Mouse (Mus musculus) kidney, adult 2 months (tissue): ENCODE measurements around the gene Slc10a7. TPM values are rescaled to one million over a fixed set of nuclear protein-coding genes. Genes with fewer than 3 reads are reported as not detected.
A peak's percentile ranks its signal among the peaks of the same experiment; 100 is the strongest.

Experiments
- DNase-seq: peaks from one replicate; pipeline ENCODE4 v3.0.0; 2021
- H3K27ac ChIP-seq: fragments of 200-500 bp; 2 replicates; pipeline ENCODE4 v1.5.1; 2012; ENCODE audit warnings: low read depth, low read length, control low read depth, inconsistent platforms; ENCODE audit not compliant: insufficient read depth
- H3K27me3 ChIP-seq: fragments of 200-500 bp; replicated peaks from 2 replicates; pipeline ENCODE4 v1.6.1; 2012; ENCODE audit warnings: mild to moderate bottlenecking, moderate library complexity, low read length, inconsistent platforms; ENCODE audit not compliant: control insufficient read depth, insufficient read depth
- H3K36me3 ChIP-seq: fragments of 200-500 bp; 2 replicates; pipeline ENCODE4 v1.6.1; 2012; ENCODE audit warnings: mild to moderate bottlenecking, moderate library complexity, low read length, inconsistent platforms; ENCODE audit not compliant: control insufficient read depth, insufficient read depth
- H3K4me1 ChIP-seq: fragments of 200-500 bp; 2 replicates; pipeline ENCODE4 v1.6.1; 2011; ENCODE audit warnings: low read length; ENCODE audit not compliant: control insufficient read depth, insufficient read depth
- H3K4me3 ChIP-seq: fragments of 200-500 bp; 2 replicates; pipeline ENCODE4 v1.5.1; 2011; ENCODE audit warnings: mild to moderate bottlenecking, low read depth, low read length, control low read depth; ENCODE audit not compliant: insufficient read depth
- CTCF ChIP-seq: fragments of 200-500 bp; conservative IDR thresholded peaks from 2 replicates; pipeline ENCODE4 v1.5.1; 2011; ENCODE audit warnings: low read depth, mild to moderate bottlenecking, control low read depth, low read length, moderate library complexity, mixed read lengths; ENCODE audit not compliant: insufficient read depth, insufficient read length
- POLR2A ChIP-seq: fragments of 200-500 bp; IDR thresholded peaks from one replicate; pipeline ENCODE4 v1.6.1; 2011; ENCODE audit warnings: low read depth, low read length, control low read depth
- WGBS: fragments of 180-500 bp; shearing (Covaris S2); methylation state at CpG from one replicate; pipeline ENCODE4 v1.1.7; 2018; 5-methylcytosine and 5-hydroxymethylcytosine counted together
- polyA plus RNA-seq: library from polyadenylated mRNA; depleted of rRNA; stranded (reverse); fragments of >200 nt; gene quantifications from 2 replicates; pipeline ENCODE4 v1.2.3, GENCODE M21; 2012

The Slc10a7 gene
- polyA plus RNA-seq, 1 experiment: 8.1 TPM

DNA sequence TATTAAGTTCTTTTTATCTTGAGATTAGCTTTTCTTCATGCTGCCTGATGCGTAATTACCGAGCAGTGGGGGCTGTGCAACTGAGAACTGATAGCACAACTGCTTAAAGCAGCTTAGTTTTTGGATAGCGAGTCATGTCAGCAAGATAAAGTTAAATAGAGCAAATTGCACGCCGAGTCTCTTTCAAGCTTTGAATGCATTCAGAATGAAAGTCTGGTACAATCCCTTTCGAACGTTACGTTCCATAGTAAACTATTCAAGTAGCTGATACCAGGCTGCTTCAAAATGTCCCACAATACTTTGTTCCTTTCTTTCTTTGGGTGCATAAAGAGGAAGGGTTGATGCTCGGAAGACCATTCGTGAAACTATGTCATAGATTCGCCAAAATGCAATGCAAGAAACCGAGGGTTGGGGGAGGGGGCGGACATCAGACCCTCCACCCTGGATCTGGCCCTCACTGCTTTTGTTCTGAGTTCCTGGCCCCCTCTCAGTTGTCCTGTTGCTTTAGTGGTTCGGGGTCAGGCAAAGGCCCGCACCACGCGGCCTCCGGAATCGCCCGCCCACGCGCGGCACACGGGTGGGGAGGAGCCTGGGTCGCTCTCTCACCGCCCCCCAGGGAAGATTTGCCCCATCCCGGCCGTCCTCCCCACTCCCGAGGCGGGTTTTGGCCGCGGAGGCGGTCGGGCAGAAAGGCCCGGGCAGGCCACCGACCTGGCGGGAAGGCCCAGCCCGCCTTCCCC, 997 bp upstream of the Slc10a7 start:
- DNase-seq: peak; percentile 1
- H3K4me1 ChIP-seq: peaks cover 3% of the 10 kb centered on the region; the same call in 1 of the 2 replicates
- no peaks in the 10 kb centered on the region for H3K36me3 ChIP-seq
- peak overlapping the region; percentile 53; the same call in 1 of the 2 replicates for H3K27ac ChIP-seq
- peak overlapping the region; percentile 85 for H3K4me3 ChIP-seq
- WGBS: under 1% methylated on average over 38 of the region's 38 CpGs
- no peak for TF ChIP-seq CTCF
- TF ChIP-seq POLR2A: no peak
- H3K27me3 ChIP-seq: no peaks in the 10 kb centered on the region

DNA sequence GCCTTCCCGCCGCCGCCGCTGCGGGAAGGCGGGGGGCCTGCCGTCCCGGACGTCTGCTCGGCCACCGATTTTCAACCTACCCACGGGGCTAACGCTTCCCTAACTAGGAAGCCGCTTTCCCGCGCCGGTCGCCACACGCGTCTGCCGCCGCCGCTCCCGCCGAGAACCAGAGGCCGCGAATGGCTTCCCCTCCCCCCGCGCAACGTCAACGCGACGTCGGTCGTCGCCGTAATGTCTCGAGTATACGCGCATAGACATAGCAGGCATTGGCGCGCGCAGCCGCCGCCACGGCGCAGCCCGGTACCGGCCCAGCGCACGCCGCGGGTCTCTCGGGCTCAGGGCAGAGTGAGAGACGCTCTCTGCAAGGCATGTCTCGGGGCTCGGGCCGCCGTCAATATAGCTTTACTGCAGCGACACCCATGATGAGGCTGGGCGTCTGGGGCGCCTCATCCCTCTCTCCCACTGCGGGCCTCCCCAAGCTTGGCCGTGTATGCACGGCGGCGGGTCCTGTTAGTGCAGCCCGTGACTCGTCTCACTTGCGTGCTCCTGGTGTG, 350 bp upstream of the Slc10a7 start, which contains the start of gene Rbmxl1:
TSS of gene Rbmxl1 (minus strand) at position 180 of the 554 bp plus-strand sequence.
- peak within 1 kb of the TSS; percentile 78 for H3K27ac ChIP-seq
- no peaks in the 10 kb centered on the region for H3K27me3 ChIP-seq
- peak; percentile 91 for DNase-seq
- no peaks in the 10 kb centered on the region for H3K36me3 ChIP-seq
- no peak for TF ChIP-seq POLR2A
- TF ChIP-seq CTCF: no peak
- WGBS: under 1% methylated on average over 70 of the region's 70 CpGs
- peak within 1 kb of the TSS; percentile 85 for H3K4me3 ChIP-seq
- H3K4me1 ChIP-seq: peaks cover 3% of the 10 kb centered on the region; the same call in 1 of the 2 replicates

DNA sequence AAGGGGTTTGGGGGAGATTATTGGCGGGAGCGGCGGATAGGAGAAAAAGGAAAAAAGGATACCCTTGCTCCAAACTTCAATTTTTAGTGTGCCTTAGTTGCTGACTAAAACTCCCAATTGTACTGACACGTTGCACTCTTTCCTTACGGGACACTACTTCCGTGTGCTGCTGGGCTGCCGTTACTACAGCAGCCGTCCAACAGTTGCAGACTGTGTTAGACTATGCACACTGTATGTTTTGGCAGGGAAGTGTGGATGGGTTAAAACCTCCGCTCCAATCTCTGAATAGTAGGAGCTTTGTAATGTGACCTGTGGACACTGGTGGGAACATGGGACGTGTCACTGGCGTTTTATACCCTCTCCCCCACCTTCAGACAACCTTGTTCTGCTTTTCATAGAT, 948 bp downstream of the Slc10a7 start:
- DNase-seq: peak; percentile 13
- TF ChIP-seq POLR2A (no peak), CTCF (no peak)
- under 1% methylated on average over 11 of the region's 11 CpGs for WGBS
- no peaks in the 10 kb centered on the region for H3K36me3 ChIP-seq
- H3K4me1 ChIP-seq: peaks cover 3% of the 10 kb centered on the region; the same call in 1 of the 2 replicates
- peak overlapping the region; percentile 85 for H3K4me3 ChIP-seq
- no peak overlapping the region for H3K27ac ChIP-seq
- H3K27me3 ChIP-seq: no peaks in the 10 kb centered on the region

DNA sequence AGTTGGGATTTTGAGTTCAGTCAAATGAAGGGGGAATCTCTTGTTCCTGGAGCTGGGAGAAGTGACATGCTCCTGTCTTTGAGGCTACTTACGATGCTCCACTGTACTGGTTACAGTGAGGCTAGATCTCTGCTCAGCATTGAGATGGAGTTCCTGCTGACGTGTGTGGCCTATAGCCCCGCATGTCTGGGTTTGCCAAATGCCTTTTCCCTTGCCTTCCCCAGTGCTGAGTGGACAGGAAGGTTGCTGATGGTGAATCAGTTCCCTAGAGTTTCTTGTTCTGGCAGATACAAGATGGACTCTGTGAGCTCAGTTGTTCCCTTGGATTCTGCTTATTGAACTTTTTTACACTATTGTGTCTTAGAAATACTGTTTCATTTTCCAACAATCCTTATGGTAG, 1.8 kb downstream of the Slc10a7 start:
- Histone ChIP-seq H3K27ac (no peak overlapping the region), H3K4me3 (no peak overlapping the region), H3K4me1 (peaks cover 3% of the 10 kb centered on the region; the same call in 1 of the 2 replicates), H3K36me3 (no peaks in the 10 kb centered on the region), H3K27me3 (no peaks in the 10 kb centered on the region)
- TF ChIP-seq CTCF (no peak), POLR2A (no peak)
- no peak for DNase-seq
- WGBS: 72% methylated on average over 3 of the region's 3 CpGs

DNA sequence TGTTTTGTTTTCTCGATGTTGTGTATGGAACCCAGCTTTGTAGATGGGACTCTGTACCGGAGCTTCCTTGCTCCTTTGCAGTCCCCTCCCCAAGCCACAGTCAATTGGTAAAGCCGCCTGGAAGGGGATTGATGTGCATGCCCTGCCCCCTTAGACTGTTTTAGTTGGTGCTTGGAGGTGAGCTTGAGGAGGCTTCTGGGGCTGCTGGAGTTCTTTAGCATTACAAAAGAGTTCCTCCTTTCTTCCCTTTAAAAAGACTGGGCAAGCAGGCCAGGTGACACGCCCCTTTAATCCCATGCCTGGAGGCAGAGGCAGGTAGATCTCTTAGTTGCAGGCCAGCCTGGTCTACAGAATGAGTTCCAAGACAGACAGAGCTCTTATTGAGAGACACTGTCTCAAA, 4.0 kb downstream of the Slc10a7 start:
- Histone ChIP-seq H3K36me3 (no peaks in the 10 kb centered on the region), H3K4me1 (peaks cover 3% of the 10 kb centered on the region; the same call in 1 of the 2 replicates), H3K27ac (no peak overlapping the region), H3K4me3 (no peak overlapping the region), H3K27me3 (no peaks in the 10 kb centered on the region)
- DNase-seq: no peak
- TF ChIP-seq CTCF (no peak), POLR2A (no peak)
- 97% methylated on average over 4 of the region's 4 CpGs for WGBS

DNA sequence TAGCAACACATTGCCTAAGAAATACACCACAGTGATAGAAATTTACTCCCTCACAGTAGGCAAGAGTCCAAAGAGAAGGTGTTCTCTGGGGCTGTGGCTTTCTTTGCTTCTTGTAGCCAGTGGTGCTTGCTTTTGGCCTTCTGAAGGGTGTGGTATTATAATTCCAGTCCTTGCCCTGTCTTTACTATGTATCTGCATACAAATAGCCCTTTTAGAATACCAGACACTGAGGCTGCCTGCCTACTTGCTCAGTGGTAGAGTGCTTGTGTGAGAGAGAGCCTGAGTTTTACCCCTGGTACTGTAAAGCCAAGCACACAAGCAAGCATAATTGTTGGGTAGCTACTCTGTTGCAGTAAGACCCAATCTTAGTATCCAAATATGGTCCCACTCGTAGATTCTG, 5.6 kb downstream of the Slc10a7 start:
- no peak overlapping the region for H3K27ac ChIP-seq
- H3K36me3 ChIP-seq: no peaks in the 10 kb centered on the region
- WGBS: 100% methylated on average over 1 of the region's 1 CpGs
- no peak overlapping the region for H3K4me3 ChIP-seq
- no peak for DNase-seq
- TF ChIP-seq CTCF (no peak), POLR2A (no peak)
- H3K4me1 ChIP-seq: peaks cover 3% of the 10 kb centered on the region; the same call in 1 of the 2 replicates
- no peaks in the 10 kb centered on the region for H3K27me3 ChIP-seq

DNA sequence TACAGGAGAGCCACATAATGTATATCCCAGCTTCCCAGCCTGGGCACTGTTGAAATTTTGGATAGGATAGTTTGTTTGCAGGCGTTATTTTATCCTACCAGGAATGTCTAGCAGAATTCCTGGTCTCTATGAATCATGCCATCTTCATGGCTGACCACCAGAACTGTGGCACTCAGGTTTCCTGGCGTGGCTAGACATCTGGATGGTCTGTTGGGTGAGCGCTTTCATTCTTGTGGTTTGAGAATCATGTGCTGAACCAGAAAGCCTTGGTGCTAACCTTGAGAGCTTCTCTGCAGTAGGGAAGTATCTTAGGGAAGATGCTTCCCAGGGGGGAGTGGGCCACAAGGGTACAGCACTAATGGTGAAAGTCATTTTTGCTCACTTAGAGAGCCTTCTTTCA, 6.0 kb downstream of the Slc10a7 start:
- 94% methylated on average over 3 of the region's 3 CpGs for WGBS
- no peaks in the 10 kb centered on the region for H3K27me3 ChIP-seq
- H3K36me3 ChIP-seq: no peaks in the 10 kb centered on the region
- no peak for TF ChIP-seq CTCF
- TF ChIP-seq POLR2A: no peak
- H3K27ac ChIP-seq: no peak overlapping the region
- peaks cover 3% of the 10 kb centered on the region; the same call in 1 of the 2 replicates for H3K4me1 ChIP-seq
- H3K4me3 ChIP-seq: no peak overlapping the region
- no peak for DNase-seq
